Mouse (Mus musculus) small intestine, adult 2 months (tissue): ENCODE measurements around the gene Nog.

Source experiments
- CTCF ChIP-seq: fragments of 200-500 bp; IDR thresholded peaks from 2 replicates; pipeline ENCODE4 v1.5.1; 2012; ENCODE audit warnings: low read depth, mild to moderate bottlenecking, control low read depth, inconsistent platforms, low read length, moderate library complexity, mixed read lengths; ENCODE audit not compliant: insufficient replicate concordance, insufficient read length; ENCODE audit errors: extremely low read depth
- POLR2A ChIP-seq: fragments of 200-500 bp; IDR thresholded peaks from 2 replicates; pipeline ENCODE4 v1.6.1; 2012; ENCODE audit warnings: low read depth, mild to moderate bottlenecking, control low read depth, inconsistent platforms, low read length, moderate library complexity

- TF ChIP-seq POLR2A (no peak), CTCF (no peak)
These were observed 35.8 kb upstream of the Nog start for GRCm38 (mm10) chr11:89337910-89338309.
